In the genomic region with DNA sequence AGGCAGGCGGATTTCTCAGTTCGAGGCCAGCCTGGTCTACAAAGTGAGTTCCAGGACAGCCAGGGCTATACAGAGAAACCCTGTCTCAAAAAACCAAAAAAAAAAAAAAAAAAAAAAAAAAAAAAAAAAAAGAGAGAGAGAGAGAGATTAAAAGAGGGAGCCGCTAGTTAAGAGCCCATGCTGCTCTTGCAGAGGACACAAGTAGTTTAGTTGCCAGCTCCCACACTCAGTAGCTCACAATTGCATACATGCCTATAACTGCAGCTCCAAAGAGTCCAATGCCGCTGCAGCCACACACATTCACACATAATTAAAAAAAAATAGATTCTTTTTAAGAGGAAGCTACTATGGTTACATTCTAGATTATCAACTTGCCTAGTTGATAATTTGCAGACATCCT, we compare ENCODE assay signal across 19 mouse cellular contexts. TPM values are rescaled to one million over a fixed set of nuclear protein-coding genes. Genes with fewer than 3 reads are reported as not detected.
DNase-seq lines count a peak whose midpoint lies in the region; ATAC-seq and TF ChIP-seq lines count a peak whose summit lies in the region.
"Not testable (repeated sequence)": the region's sequence is repeated elsewhere in the genome, so short reads cannot be mapped to it uniquely, and the experiment has no call there.
"Had no signal": no experiment of that assay in that cellular context is flagged by ENCODE, and none has a peak within 500 bp of the region (broad histone marks: within the 10 kb centered on the region; RNA-seq: fewer than 3 reads in every experiment).

No protein-coding gene starts in this region.

- not testable (repeated sequence) for TF ChIP-seq POLR2A in CH12.LX (IDR thresholded peaks at IDR 0.05; ENCODE audit: low read depth, low read length)

- H3K27me3 ChIP-seq in CH12.LX (replicated peaks); forebrain, embryonic 14.5 days (replicated peaks; ENCODE audit: control insufficient read depth, insufficient read depth, low read length); forebrain, postnatal 0 days (ENCODE audit: insufficient read depth, low read length); hindbrain, embryonic 14.5 days (ENCODE audit: control insufficient read depth, insufficient read depth, low read length); hindbrain, postnatal 0 days (ENCODE audit: insufficient read depth, low read length); midbrain, embryonic 14.5 days (ENCODE audit: control insufficient read depth, insufficient read depth, low read length); midbrain, postnatal 0 days (ENCODE audit: insufficient read depth, low read length); neural tube, embryonic 14.5 days (ENCODE audit: control insufficient read depth, insufficient read depth, low read length): not testable (repeated sequence)

- not testable (repeated sequence) for H3K27ac ChIP-seq in CH12.LX (ENCODE audit: insufficient read depth, low read depth); forebrain, embryonic 14.5 days (ENCODE audit: low read depth, low read length); forebrain, postnatal 0 days (ENCODE audit: low read depth, low read length); hindbrain, embryonic 14.5 days; hindbrain, postnatal 0 days; midbrain, embryonic 14.5 days (replicated peaks; ENCODE audit: low read depth, low read length); midbrain, postnatal 0 days (ENCODE audit: low read depth, low read length); neural tube, embryonic 14.5 days (ENCODE audit: low read depth, low read length)

- H3K9me3 ChIP-seq in CH12.LX (replicated peaks; ENCODE audit: low read length); forebrain, embryonic 14.5 days (replicated peaks; ENCODE audit: control insufficient read depth, low read length); forebrain, postnatal 0 days (ENCODE audit: low read length); hindbrain, embryonic 14.5 days (ENCODE audit: control insufficient read depth, low read length); hindbrain, postnatal 0 days (ENCODE audit: low read length); midbrain, embryonic 14.5 days (ENCODE audit: control insufficient read depth, low read length); midbrain, postnatal 0 days (ENCODE audit: low read length); neural tube, embryonic 14.5 days (ENCODE audit: control insufficient read depth, low read length): not testable (repeated sequence)

- not testable (repeated sequence) for DNase-seq in CH12.LX (ENCODE audit: extremely low read depth); forebrain, embryonic 14.5 days (ENCODE audit: low spot score); forebrain, postnatal 0 days; hindbrain, embryonic 14.5 days (ENCODE audit: low spot score); hindbrain, postnatal 0 days (ENCODE audit: low spot score); midbrain, embryonic 14.5 days; midbrain, postnatal 0 days (ENCODE audit: low spot score)

- TF ChIP-seq RAD21 in CH12.LX (IDR thresholded peaks at IDR 0.05; ENCODE audit: low read depth, low read length) = not testable (repeated sequence)

- TF ChIP-seq CTCF in CH12.LX (conservative IDR thresholded peaks at IDR 0.05 in 1 of 2, IDR thresholded peaks at IDR 0.05 in 1 of 2; ENCODE audit: low read depth in 2 of 2, low read length in 2 of 2); forebrain, postnatal 0 days (IDR thresholded peaks at IDR 0.05; ENCODE audit: low read depth); hindbrain, postnatal 0 days (IDR thresholded peaks at IDR 0.05; ENCODE audit: low read depth); midbrain, postnatal 0 days (IDR thresholded peaks at IDR 0.05): not testable (repeated sequence)

- not testable (repeated sequence) for TF ChIP-seq EP300 in CH12.LX (IDR thresholded peaks at IDR 0.05; ENCODE audit: low read length)

- 83% methylated on average over 3 of the region's 4 CpGs for WGBS in forebrain, embryonic 14.5 days
- WGBS in forebrain, postnatal 0 days = 84% methylated on average over 4 of the region's 4 CpGs
- WGBS in hindbrain, embryonic 14.5 days = 89% methylated on average over 4 of the region's 4 CpGs
- WGBS in hindbrain, postnatal 0 days = 83% methylated on average over 4 of the region's 4 CpGs
- 87% methylated on average over 4 of the region's 4 CpGs for WGBS in midbrain, embryonic 14.5 days
- WGBS in midbrain, postnatal 0 days = 85% methylated on average over 4 of the region's 4 CpGs
- WGBS in neural tube, embryonic 14.5 days = 94% methylated on average over 4 of the region's 4 CpGs

- in situ Hi-C loops in CH12.LX (cut with MboI; ENCODE audit: low pct_ligation_motif_present, low pct_unique_long_range_greater_than_20kb, low sequenced_read_pairs) = loop anchor here (25.0 kb wide), 1 partner anchor 773 kb away; a partner anchor contains a TSS

- H3K4me2 ChIP-seq in CH12.LX (ENCODE audit: insufficient read depth, low read depth, poor library complexity, severe bottlenecking) = peak overlapping the region; percentile 24
- H3K4me2 ChIP-seq in forebrain, embryonic 14.5 days (ENCODE audit: low read length) = peak overlapping the region; percentile 94
- peak overlapping the region; percentile 94; the same call in 1 of the 2 replicates for H3K4me2 ChIP-seq in forebrain, postnatal 0 days (ENCODE audit: low read depth)
- peak overlapping the region; percentile 74 for H3K4me2 ChIP-seq in hindbrain, embryonic 14.5 days (replicated peaks)
- peak overlapping the region; percentile 90 for H3K4me2 ChIP-seq in hindbrain, postnatal 0 days (ENCODE audit: low read depth, low read length)
- H3K4me2 ChIP-seq in midbrain, embryonic 14.5 days (ENCODE audit: low read length) = peak overlapping the region; percentile 95; the same call in 1 of the 2 replicates
- 0 out of 2 replicates have a peak overlapping the region, but pooled peaks have one; percentile 87 for H3K4me2 ChIP-seq in midbrain, postnatal 0 days (ENCODE audit: low read depth, low read length, poor library complexity, severe bottlenecking)
- H3K4me2 ChIP-seq in neural tube, embryonic 14.5 days (ENCODE audit: low read depth, low read length) = peak overlapping the region; percentile 92; the same call in 1 of the 2 replicates

- peak overlapping the region; percentile 99 for H3K9ac ChIP-seq in CH12.LX (ENCODE audit: insufficient read depth, low read depth)
- not testable (repeated sequence) for H3K9ac ChIP-seq in forebrain, embryonic 14.5 days (ENCODE audit: low read length); forebrain, postnatal 0 days; hindbrain, postnatal 0 days (replicated peaks; ENCODE audit: low read length); midbrain, embryonic 14.5 days (replicated peaks; ENCODE audit: low read length); midbrain, postnatal 0 days (replicated peaks; ENCODE audit: low read length, poor library complexity, severe bottlenecking); neural tube, embryonic 14.5 days (replicated peaks; ENCODE audit: low read depth, low read length)
- peak overlapping the region; percentile 95 for H3K9ac ChIP-seq in hindbrain, embryonic 14.5 days

- not testable (repeated sequence) for ATAC-seq in forebrain, embryonic 14.5 days; forebrain, postnatal 0 days; hindbrain, embryonic 14.5 days (ENCODE audit: low FRiP score); hindbrain, postnatal 0 days; midbrain, embryonic 14.5 days (ENCODE audit: low FRiP score, low TSS enrichment); midbrain, postnatal 0 days (ENCODE audit: low FRiP score); neural tube, embryonic 14.5 days (ENCODE audit: low read depth)

- H3K36me3 ChIP-seq in CH12.LX (replicated peaks in 1 of 2; ENCODE audit: control insufficient read depth in 1 of 2, insufficient read depth in 1 of 2, low read length in 1 of 2) = peaks cover 10 to 14% of the 10 kb centered on the region in 2 experiments
- not testable (repeated sequence) for H3K36me3 ChIP-seq in forebrain, embryonic 14.5 days (ENCODE audit: control insufficient read depth, insufficient read depth, low read length); forebrain, postnatal 0 days (ENCODE audit: insufficient read depth); hindbrain, embryonic 14.5 days (replicated peaks; ENCODE audit: control insufficient read depth, insufficient read depth); hindbrain, postnatal 0 days (ENCODE audit: insufficient read depth, low read length); midbrain, embryonic 14.5 days (ENCODE audit: control insufficient read depth, insufficient read depth, low read length); midbrain, postnatal 0 days (ENCODE audit: insufficient read depth, low read length); neural tube, embryonic 14.5 days (ENCODE audit: control insufficient read depth, insufficient read depth, low read length)

- peaks cover 21 to 71% of the 10 kb centered on the region in 2 experiments for H3K4me1 ChIP-seq in CH12.LX (ENCODE audit: control insufficient read depth in 1 of 2, insufficient read depth in 2 of 2)
- H3K4me1 ChIP-seq in forebrain, embryonic 14.5 days (ENCODE audit: control insufficient read depth, insufficient read depth, low read length) = peaks cover 15% of the 10 kb centered on the region; the same call in 1 of the 2 replicates
- not testable (repeated sequence) for H3K4me1 ChIP-seq in forebrain, postnatal 0 days (ENCODE audit: insufficient read depth); midbrain, embryonic 14.5 days (ENCODE audit: control insufficient read depth, insufficient read depth, low read length); midbrain, postnatal 0 days (ENCODE audit: insufficient read depth, low read length)
- peaks cover 15% of the 10 kb centered on the region for H3K4me1 ChIP-seq in hindbrain, embryonic 14.5 days (replicated peaks; ENCODE audit: control insufficient read depth, insufficient read depth, low read length)
- H3K4me1 ChIP-seq in hindbrain, postnatal 0 days (ENCODE audit: insufficient read depth, low read length) = peaks cover 12% of the 10 kb centered on the region; the same call in 1 of the 2 replicates
- H3K4me1 ChIP-seq in neural tube, embryonic 14.5 days (ENCODE audit: control insufficient read depth, insufficient read depth, low read length) = peaks cover 13% of the 10 kb centered on the region

- H3K79me2 ChIP-seq in CH12.LX (replicated peaks; ENCODE audit: control insufficient read depth, extremely low read depth, insufficient read depth, poor library complexity, severe bottlenecking) = peaks cover 54% of the 10 kb centered on the region

- dilution Hi-C loops in CH12.LX (cut with MboI; ENCODE audit: extremely low pct_ligation_motif_present, extremely low pct_unique_long_range_greater_than_20kb, low sequenced_read_pairs) = not testable (repeated sequence)

- peak overlapping the region; percentile 61 to 99 (median 81) for H3K4me3 ChIP-seq in CH12.LX (replicated peaks in 1 of 3; ENCODE audit: low read depth in 2 of 3, low read length in 2 of 3, poor library complexity in 1 of 3)
- H3K4me3 ChIP-seq in forebrain, embryonic 14.5 days (ENCODE audit: low read depth, low read length); forebrain, postnatal 0 days (ENCODE audit: low read depth, low read length); hindbrain, postnatal 0 days (ENCODE audit: low read length); midbrain, embryonic 14.5 days (replicated peaks; ENCODE audit: low read depth, low read length); midbrain, postnatal 0 days (ENCODE audit: low read depth, low read length); neural tube, embryonic 14.5 days (ENCODE audit: low read depth, low read length): not testable (repeated sequence)
- 0 out of 2 replicates have a peak overlapping the region, but pooled peaks have one; percentile 88 for H3K4me3 ChIP-seq in hindbrain, embryonic 14.5 days (replicated peaks; ENCODE audit: low read length)

RNA-seq across cellular contexts. Expression of a gene that starts 2.4 kb away (rescaled TPM):
- total RNA-seq in CH12.LX (2012; rRNA removed) = 17.2 and 39.3 TPM in 2 replicates
- total RNA-seq in CH12.LX (2014; rRNA removed) = 7.2 and 8.7 TPM in 2 replicates
- 8.7 and 10.9 TPM in 2 replicates for polyA plus RNA-seq in CH12.LX (2012; ENCODE audit: insufficient read length, low read depth)
- polyA plus RNA-seq in forebrain, embryonic 14.5 days (2014; fragmentation: Nextera tagmentation; extraction: Ambion mirVana) = 16.3 and 21.5 TPM in 2 replicates
- 92.7 and 105 TPM in 2 replicates for total RNA-seq in forebrain, postnatal 0 days (2014; rRNA removed)
- 47.3 and 56.7 TPM in 2 replicates for polyA plus RNA-seq in forebrain, postnatal 0 days (2015; fragmentation: Nextera tagmentation; extraction: Ambion mirVana)
- 68.5 and 75.5 TPM in 2 replicates for polyA plus RNA-seq in hindbrain, embryonic 14.5 days (2014; fragmentation: Nextera tagmentation; extraction: Ambion mirVana)
- total RNA-seq in hindbrain, postnatal 0 days (2014; rRNA removed) = 108 and 117 TPM in 2 replicates
- 53.0 and 60.5 TPM in 2 replicates for polyA plus RNA-seq in hindbrain, postnatal 0 days (2015; fragmentation: Nextera tagmentation; extraction: Ambion mirVana)
- polyA plus RNA-seq in midbrain, embryonic 14.5 days (2014; fragmentation: Nextera tagmentation; extraction: Ambion mirVana) = 45.5 and 50.2 TPM in 2 replicates
- total RNA-seq in midbrain, postnatal 0 days (2014; rRNA removed) = 113 and 138 TPM in 2 replicates
- polyA plus RNA-seq in midbrain, postnatal 0 days (2015; fragmentation: Nextera tagmentation; extraction: Ambion mirVana) = 53.7 and 57.0 TPM in 2 replicates
- 63.5 and 87.7 TPM in 2 replicates for polyA plus RNA-seq in neural tube, embryonic 14.5 days (2014; fragmentation: Nextera tagmentation; extraction: Ambion mirVana)

RNA-seq across cellular contexts. Expression of a gene that starts 23.5 kb away (rescaled TPM):
- total RNA-seq in CH12.LX (2012; rRNA removed) = 321 and 436 TPM in 2 replicates
- 291 and 336 TPM in 2 replicates for total RNA-seq in CH12.LX (2014; rRNA removed)
- polyA plus RNA-seq in CH12.LX (2012; ENCODE audit: insufficient read length, low read depth) = 222 and 228 TPM in 2 replicates
- 95.5 and 100 TPM in 2 replicates for polyA plus RNA-seq in forebrain, embryonic 14.5 days (2014; fragmentation: Nextera tagmentation; extraction: Ambion mirVana)
- 88.0 and 127 TPM in 2 replicates for total RNA-seq in forebrain, postnatal 0 days (2014; rRNA removed)
- 50.6 and 68.5 TPM in 2 replicates for polyA plus RNA-seq in forebrain, postnatal 0 days (2015; fragmentation: Nextera tagmentation; extraction: Ambion mirVana)
- 61.4 and 67.6 TPM in 2 replicates for polyA plus RNA-seq in hindbrain, embryonic 14.5 days (2014; fragmentation: Nextera tagmentation; extraction: Ambion mirVana)
- 67.9 and 102 TPM in 2 replicates for total RNA-seq in hindbrain, postnatal 0 days (2014; rRNA removed)
- polyA plus RNA-seq in hindbrain, postnatal 0 days (2015; fragmentation: Nextera tagmentation; extraction: Ambion mirVana) = 39.3 and 41.7 TPM in 2 replicates
- polyA plus RNA-seq in midbrain, embryonic 14.5 days (2014; fragmentation: Nextera tagmentation; extraction: Ambion mirVana) = 77.5 and 87.8 TPM in 2 replicates
- total RNA-seq in midbrain, postnatal 0 days (2014; rRNA removed) = 81.0 and 85.9 TPM in 2 replicates
- polyA plus RNA-seq in midbrain, postnatal 0 days (2015; fragmentation: Nextera tagmentation; extraction: Ambion mirVana) = 40.1 and 40.9 TPM in 2 replicates
- polyA plus RNA-seq in neural tube, embryonic 14.5 days (2014; fragmentation: Nextera tagmentation; extraction: Ambion mirVana) = 64.0 and 68.4 TPM in 2 replicates

RNA-seq across cellular contexts. Expression of a gene that starts 55.6 kb away (rescaled TPM):
- total RNA-seq in CH12.LX (2012; rRNA removed) = 0.13 and 0.38 TPM in 2 replicates
- total RNA-seq in CH12.LX (2014; rRNA removed) = 0.23 and 0.32 TPM in 2 replicates
- polyA plus RNA-seq in CH12.LX (2012; ENCODE audit: insufficient read length, low read depth) = 0.29 and 0.37 TPM in 2 replicates
- not detected in 2 replicates for polyA plus RNA-seq in forebrain, embryonic 14.5 days (2014; fragmentation: Nextera tagmentation; extraction: Ambion mirVana)
- not detected in 2 replicates for total RNA-seq in forebrain, postnatal 0 days (2014; rRNA removed)
- not detected in 2 replicates for polyA plus RNA-seq in forebrain, postnatal 0 days (2015; fragmentation: Nextera tagmentation; extraction: Ambion mirVana)
- 0.09 TPM in 1 of 2 replicates, not detected in the other for polyA plus RNA-seq in hindbrain, embryonic 14.5 days (2014; fragmentation: Nextera tagmentation; extraction: Ambion mirVana)
- not detected in 2 replicates for total RNA-seq in hindbrain, postnatal 0 days (2014; rRNA removed)
- polyA plus RNA-seq in hindbrain, postnatal 0 days (2015; fragmentation: Nextera tagmentation; extraction: Ambion mirVana) = 0.30 and 0.31 TPM in 2 replicates
- 0.09 TPM in 1 of 2 replicates, not detected in the other for polyA plus RNA-seq in midbrain, embryonic 14.5 days (2014; fragmentation: Nextera tagmentation; extraction: Ambion mirVana)
- not detected in 2 replicates for total RNA-seq in midbrain, postnatal 0 days (2014; rRNA removed)
- polyA plus RNA-seq in midbrain, postnatal 0 days (2015; fragmentation: Nextera tagmentation; extraction: Ambion mirVana) = 0.14 and 0.15 TPM in 2 replicates
- not detected in 2 replicates for polyA plus RNA-seq in neural tube, embryonic 14.5 days (2014; fragmentation: Nextera tagmentation; extraction: Ambion mirVana)
- total RNA-seq: adrenal gland, adult 18-20 months; adrenal gland, postnatal 10 days; adrenal gland, postnatal 36 days; gastrocnemius, adult 8-10 months; gastrocnemius, postnatal 25 days; heart, postnatal 10 days had no signal
- polyA plus RNA-seq: CD4-positive, CD25-positive, alpha-beta regulatory T cell, adult 4 months; embryonic facial prominence, embryonic 11.5 days; heart, embryonic 12.5 days; heart, embryonic 15.5 days; inflammation-experienced regulatory T-cells, adult 6 months had no signal

Comparison
In these comparisons a context has a peak if more than half of its experiments do, and no peak if none do; other contexts are left out.
1. H3K4me2 ChIP-seq: peak in every context shown above with its lines; median percentile 95 in midbrain, embryonic 14.5 days; 94 in forebrain, embryonic 14.5 days; 94 in forebrain, postnatal 0 days; 92 in neural tube, embryonic 14.5 days; 90 in hindbrain, postnatal 0 days; 87 in midbrain, postnatal 0 days; 74 in hindbrain, embryonic 14.5 days; 24 in CH12.LX.